Mouse (Mus musculus): ENCODE results near the gene Olfr177. TPM values are rescaled to one million over a fixed set of nuclear protein-coding genes. Genes with fewer than 3 reads are reported as not detected.

The Olfr177 gene
- not detected for total RNA-seq (2023)

GRCm38 (mm10) chr16:58874668-58875067 lies at the start of gene Olfr177:
Gene Olfr177, minus strand, starts transcription at chr16:58874768.

GRCm38 (mm10) chr16:58891963-58892362 lies 17.4 kb upstream of the Olfr177 start, which contains the start of gene Olfr178:
Gene Olfr178, minus strand, starts transcription at chr16:58892063.

GRCm38 (mm10) chr16:58826732-58827319 lies 47.7 kb downstream of the Olfr177 start, which contains the start of gene Olfr175-ps1:
Gene Olfr175-ps1, minus strand, starts transcription at chr16:58826782.

Other genes starting within 250 kb of the Olfr177 start
- gene E330017A01Rik, start 236.0 kb downstream of the Olfr177 start, total RNA-seq (2023): not detected
- gene Cpox, start 204.5 kb downstream of the Olfr177 start, total RNA-seq (2023): 10 to 100 TPM; 12.7 to 17.6 TPM
- not detected for gene Gpr15, start 155.7 kb downstream of the Olfr177 start, total RNA-seq (2023)
- gene Cldnd1, start 146.9 kb downstream of the Olfr177 start, total RNA-seq (2023): 10 to 100 TPM; 53.3 to 53.7 TPM
- not detected for gene Olfr172, start 111.6 kb downstream of the Olfr177 start, total RNA-seq (2023)
- not detected for gene Olfr173, start 74.5 kb downstream of the Olfr177 start, total RNA-seq (2023)
- not detected for gene Olfr175-ps1, start 48.0 kb downstream of the Olfr177 start, total RNA-seq (2023)
- gene Olfr178, start 17.3 kb upstream of the Olfr177 start, total RNA-seq (2023): not detected
- gene Olfr181, start 54.0 kb upstream of the Olfr177 start, total RNA-seq (2023): not detected
- gene Olfr180, start 54.6 kb upstream of the Olfr177 start, total RNA-seq (2023): not detected
- gene Olfr183, start 120.6 kb upstream of the Olfr177 start, total RNA-seq (2023): not detected
- not detected for gene Olfr186, start 155.5 kb upstream of the Olfr177 start, total RNA-seq (2023)
- not detected for gene Olfr187, start 165.0 kb upstream of the Olfr177 start, total RNA-seq (2023)
- gene Olfr190, start 203.2 kb upstream of the Olfr177 start, total RNA-seq (2023): not detected
- not detected for gene Olfr191, start 215.1 kb upstream of the Olfr177 start, total RNA-seq (2023)
- not detected for gene Olfr193, start 237.1 kb upstream of the Olfr177 start, total RNA-seq (2023)
- not detected for gene Olfr194, start 246.3 kb upstream of the Olfr177 start, total RNA-seq (2023)